Mouse (Mus musculus): ENCODE results near the gene Gm3435.
"Not testable (repeated sequence)": the region's sequence is repeated elsewhere in the genome, so short reads cannot be mapped to it uniquely, and the experiment has no call there.

Gm3435 gene

GRCm38 (mm10) chr17:15009706-15010413 is at the start of gene Gm3435:
Gm3435 (plus strand) TSS chr17:15010176.
- not testable (repeated sequence) for DNase-seq

GRCm38 (mm10) chr17:14960520-14960919 is 49.5 kb upstream of the Gm3435 start:
- peak; percentile 95 for DNase-seq

GRCm38 (mm10) chr17:14960951-14961556 is 48.9 kb upstream of the Gm3435 start, which contains the start of gene Phf10:
Phf10 (minus strand) TSS chr17:14961273.
- DNase-seq = peak; percentile 96

GRCm38 (mm10) chr17:14961557-14962154 is 48.3 kb upstream of the Gm3435 start:
- DNase-seq = not testable (repeated sequence)

DNA sequence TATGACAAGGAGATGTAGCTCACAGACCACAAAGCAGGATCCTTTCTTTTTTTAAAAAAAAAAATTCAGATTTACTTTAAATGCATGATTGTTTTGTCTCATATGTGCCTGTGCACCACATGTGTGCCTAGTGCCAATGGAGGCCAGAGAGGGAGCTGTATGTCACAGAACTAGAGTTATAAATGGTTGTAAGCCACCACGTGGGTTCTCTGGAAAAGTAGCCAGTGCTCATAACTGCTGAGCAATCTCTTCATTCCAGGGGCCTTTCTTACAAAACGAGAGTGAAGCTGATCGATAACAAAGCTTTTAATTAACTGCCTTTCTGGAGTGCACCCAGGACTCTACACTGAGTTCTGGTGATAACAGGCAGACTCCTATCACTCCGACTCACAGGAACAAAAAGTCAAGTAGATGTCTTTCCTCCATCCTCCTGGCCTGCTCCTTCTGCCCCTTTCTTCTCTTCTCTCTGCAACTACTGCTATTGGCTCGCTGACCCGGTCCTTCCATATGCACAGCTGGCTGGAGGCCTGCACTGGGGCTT is 41.5 kb upstream of the Gm3435 start:
- not testable (repeated sequence) for DNase-seq

- not testable (repeated sequence) for DNase-seq
Observed at GRCm38 (mm10) chr17:14977718-14978361, 32.1 kb upstream of the Gm3435 start.

DNA sequence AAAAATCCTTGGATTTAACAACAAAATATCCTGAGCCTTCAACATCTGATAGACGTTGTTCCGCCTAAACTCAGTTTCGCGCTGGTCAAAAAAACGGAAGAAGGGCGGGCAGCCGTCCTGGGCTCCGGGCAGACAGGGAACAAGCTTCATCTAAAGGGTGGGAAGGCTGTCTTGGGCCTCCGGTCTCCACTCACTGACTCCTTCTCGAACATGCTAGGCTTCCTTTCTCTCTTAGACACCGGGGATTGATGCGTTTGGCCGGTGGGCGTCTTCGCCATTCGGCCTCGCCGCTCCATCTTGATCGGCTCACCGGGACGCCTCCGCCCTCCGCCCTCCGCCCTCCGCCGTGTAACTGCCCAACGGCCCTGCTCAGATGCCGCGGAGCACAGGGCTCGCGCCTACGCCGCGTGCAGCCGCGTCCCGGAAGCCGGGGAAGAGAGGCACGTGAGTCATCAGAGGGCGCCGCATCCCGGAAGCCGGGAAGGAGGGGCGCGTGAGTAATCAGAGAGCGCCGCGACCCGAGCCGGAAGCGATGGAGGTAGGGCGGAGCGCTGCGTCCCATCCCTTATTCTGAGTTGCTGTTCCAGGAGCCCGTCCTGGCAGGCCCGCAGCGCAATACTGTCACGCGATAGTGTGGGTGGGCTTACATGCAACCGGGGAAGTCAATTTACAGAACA is 31.5 kb upstream of the Gm3435 start, which contains the start of the genes 9030025P20Rik and Gm3417:
9030025P20Rik (plus strand) TSS at position 107 of the 677 bp plus-strand sequence.
Gm3417 (minus strand) TSS at position 429 of the 677 bp plus-strand sequence.
- DNase-seq = not testable (repeated sequence)

DNA sequence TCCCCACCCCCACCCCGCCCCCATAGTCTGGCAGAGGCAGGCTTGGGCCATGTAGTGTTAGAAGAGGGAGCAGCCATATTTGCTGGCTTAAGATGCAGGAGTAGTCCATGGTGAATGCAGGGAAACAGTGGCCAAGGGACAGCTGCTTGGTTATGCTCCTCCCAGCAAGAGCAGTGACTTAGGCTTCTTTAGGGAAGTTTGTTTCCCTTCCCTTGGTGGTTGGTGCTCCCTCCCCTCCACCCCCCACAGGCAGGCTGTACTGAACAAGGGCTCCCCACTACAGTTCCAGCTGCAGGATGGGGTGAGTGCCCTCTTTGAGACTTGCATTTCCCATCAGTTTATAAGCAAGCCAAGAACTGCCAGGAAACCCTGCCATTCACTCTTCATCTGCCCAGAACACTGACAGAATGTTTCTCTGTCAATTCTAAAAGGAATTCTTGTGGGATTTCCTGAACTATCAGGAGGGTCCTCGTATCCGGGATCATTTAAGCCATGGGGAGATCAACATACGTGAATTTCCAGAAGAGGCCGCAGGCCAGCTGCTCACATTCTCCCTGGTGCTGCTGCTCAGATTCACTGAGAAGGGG is 19.8 kb upstream of the Gm3435 start:
- peak; percentile 90 for DNase-seq

GRCm38 (mm10) chr17:14992522-14993138 is 17.3 kb upstream of the Gm3435 start:
- DNase-seq = not testable (repeated sequence)

DNA sequence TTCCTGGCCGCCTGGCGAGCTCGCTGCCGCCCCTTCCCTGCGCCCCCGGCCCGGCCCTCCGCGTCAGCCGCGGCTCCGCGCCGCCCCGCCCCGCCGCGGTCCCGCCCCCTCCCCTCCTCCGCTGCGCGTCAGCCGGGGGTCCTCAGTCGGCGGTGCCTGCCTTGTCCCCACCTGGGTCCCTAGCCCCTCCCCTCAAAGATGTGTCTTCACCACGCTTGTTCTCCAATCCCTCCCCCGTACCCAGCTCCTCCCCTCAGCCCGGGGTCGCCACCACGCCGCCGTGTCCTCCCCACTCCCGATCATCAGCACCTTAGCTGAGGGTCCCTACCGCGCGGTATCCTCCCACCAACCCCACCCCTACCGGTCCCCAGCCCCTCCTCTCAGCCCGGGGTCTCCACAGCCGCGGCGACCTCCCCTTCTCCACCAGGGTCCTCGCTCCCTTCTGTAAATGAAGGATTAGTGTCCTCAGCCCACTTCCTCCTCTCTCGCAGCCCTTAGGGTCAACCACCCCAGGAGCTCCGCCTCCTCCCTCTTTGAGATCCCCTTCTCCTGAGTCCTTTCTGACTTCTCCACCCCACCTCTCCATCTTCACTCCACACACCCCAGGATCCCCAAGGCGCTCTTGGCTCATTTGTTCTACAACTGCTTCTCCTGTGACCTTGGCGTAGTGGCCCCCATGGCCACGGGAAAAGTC is 16.7 kb upstream of the Gm3435 start:
- DNase-seq = not testable (repeated sequence)

- DNase-seq = not testable (repeated sequence)
Observed at GRCm38 (mm10) chr17:14994140-14994539, 15.8 kb upstream of the Gm3435 start.

DNA sequence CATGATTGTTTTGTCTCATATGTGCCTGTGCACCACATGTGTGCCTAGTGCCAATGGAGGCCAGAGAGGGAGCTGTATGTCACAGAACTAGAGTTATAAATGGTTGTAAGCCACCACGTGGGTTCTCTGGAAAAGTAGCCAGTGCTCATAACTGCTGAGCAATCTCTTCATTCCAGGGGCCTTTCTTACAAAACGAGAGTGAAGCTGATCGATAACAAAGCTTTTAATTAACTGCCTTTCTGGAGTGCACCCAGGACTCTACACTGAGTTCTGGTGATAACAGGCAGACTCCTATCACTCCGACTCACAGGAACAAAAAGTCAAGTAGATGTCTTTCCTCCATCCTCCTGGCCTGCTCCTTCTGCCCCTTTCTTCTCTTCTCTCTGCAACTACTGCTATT is 9.9 kb upstream of the Gm3435 start:
- DNase-seq = not testable (repeated sequence)

DNA sequence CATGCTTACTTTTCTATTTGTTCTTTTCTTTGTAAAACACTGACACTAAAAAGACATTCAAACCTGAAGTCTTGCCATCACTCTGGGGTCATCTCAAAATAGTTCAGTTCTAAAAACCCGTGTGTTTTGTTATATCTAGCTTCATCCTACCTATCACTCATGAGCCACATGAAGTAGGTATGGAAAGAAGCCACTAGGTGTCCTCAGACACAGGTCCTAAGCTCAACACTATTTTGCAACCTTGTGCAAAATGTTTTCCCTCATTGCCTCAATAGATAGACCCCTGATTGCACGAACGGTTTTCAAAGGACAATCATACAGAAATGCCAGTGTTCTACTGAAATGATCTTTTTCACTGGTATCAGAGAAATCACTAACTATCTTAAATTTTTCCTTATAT is 888 bp upstream of the Gm3435 start:
- not testable (repeated sequence) for DNase-seq

GRCm38 (mm10) chr17:15021503-15022220 is 11.7 kb downstream of the Gm3435 start:
- peak; percentile 98 for DNase-seq

- not testable (repeated sequence) for DNase-seq
Observed at GRCm38 (mm10) chr17:15023878-15024492, 14.0 kb downstream of the Gm3435 start.

GRCm38 (mm10) chr17:15024502-15025193 is 14.7 kb downstream of the Gm3435 start:
- DNase-seq = not testable (repeated sequence)

DNA sequence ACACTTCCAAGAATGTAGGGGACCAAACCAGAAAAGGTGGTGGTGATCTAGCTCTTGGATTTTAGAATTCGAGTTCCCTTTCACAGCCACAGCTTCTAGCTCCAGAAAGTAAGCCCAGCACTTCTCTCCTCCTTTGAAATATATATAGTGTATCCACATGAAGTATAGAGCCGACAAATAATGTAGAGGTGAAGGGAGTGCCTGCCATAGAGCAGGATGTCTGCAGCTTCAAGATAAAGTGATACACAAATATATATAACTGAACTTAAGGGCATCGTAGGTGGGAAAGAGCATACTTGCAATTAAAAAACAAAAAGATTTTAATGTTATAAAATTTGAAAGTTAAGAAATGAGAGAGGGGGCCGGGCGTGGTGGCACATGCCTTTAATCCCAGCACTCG is 15.5 kb downstream of the Gm3435 start:
- not testable (repeated sequence) for DNase-seq

DNA sequence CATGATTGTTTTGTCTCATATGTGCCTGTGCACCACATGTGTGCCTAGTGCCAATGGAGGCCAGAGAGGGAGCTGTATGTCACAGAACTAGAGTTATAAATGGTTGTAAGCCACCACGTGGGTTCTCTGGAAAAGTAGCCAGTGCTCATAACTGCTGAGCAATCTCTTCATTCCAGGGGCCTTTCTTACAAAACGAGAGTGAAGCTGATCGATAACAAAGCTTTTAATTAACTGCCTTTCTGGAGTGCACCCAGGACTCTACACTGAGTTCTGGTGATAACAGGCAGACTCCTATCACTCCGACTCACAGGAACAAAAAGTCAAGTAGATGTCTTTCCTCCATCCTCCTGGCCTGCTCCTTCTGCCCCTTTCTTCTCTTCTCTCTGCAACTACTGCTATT is 21.4 kb downstream of the Gm3435 start:
- not testable (repeated sequence) for DNase-seq

- DNase-seq = not testable (repeated sequence)
Observed at GRCm38 (mm10) chr17:15040455-15040854, 30.5 kb downstream of the Gm3435 start.
